Mouse (Mus musculus) G1E (cell line): ENCODE results near the gene Pola2.

Experiments used
- CTCF ChIP-seq: IDR thresholded peaks from 2 replicates; pipeline ENCODE4 v1.5.1; 2012; ENCODE audit warnings: low read depth, low read length, inconsistent platforms, mixed read lengths
- GATA1 ChIP-seq: IDR thresholded peaks from 2 replicates; pipeline ENCODE4 v1.6.1; 2012; ENCODE audit warnings: borderline replicate concordance, low read length, inconsistent platforms, mixed read lengths

GRCm38 (mm10) chr19:6007013-6007412, 43.0 kb upstream of the Pola2 start:
- TF ChIP-seq CTCF (no peak), GATA1 (no peak)
